Mouse (Mus musculus): ENCODE measurements around the gene Tmem222.

DNA sequence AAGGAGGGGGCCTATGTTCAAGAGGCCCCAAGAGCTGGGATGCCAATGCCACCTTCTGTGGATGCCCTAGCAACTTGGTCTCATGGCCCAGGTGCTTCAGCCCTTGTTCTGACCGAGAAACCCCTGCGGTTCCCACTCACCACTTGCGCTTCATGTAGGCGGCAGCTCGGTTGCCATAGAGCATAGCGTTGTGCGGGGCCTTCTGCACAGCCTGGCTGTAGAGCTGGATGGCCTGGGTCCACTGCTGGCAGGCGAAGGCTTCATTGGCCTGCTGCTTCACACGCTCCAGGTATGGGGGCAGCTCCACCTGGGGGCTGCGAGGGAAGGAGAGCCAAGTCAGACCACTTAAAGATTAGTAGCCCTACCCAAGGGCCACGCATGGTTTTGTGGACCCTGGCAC lies 22.8 kb upstream of the Tmem222 start:
- TF ChIP-seq CTCF (IDR thresholded peaks at IDR 0.05; ENCODE audit: insufficient read depth, low read depth, low read length), result no peak
- TF ChIP-seq POLR2A (IDR thresholded peaks at IDR 0.05; ENCODE audit: insufficient read depth, low read depth, low read length), result no peak

Data from olfactory bulb, adult 2 months (tissue).